Mouse (Mus musculus) MEL (cell line): ENCODE data around the gene Rpn1. TPM values are rescaled to one million over a fixed set of nuclear protein-coding genes. Genes with fewer than 3 reads are reported as not detected.

Source experiments
- DNase-seq: peaks from one replicate; pipeline ENCODE4 v3.0.0; 2011; ENCODE audit warnings: low read depth, low spot score
- H3K27ac ChIP-seq: 2 replicates; pipeline ENCODE4 v1.5.1; 2012; ENCODE audit warnings: low read depth, mild to moderate bottlenecking, control low read depth, low read length, moderate library complexity; ENCODE audit not compliant: control insufficient read depth
- H3K27me3 ChIP-seq, 2 experiments: fragments of 150-350 bp in 1 of 2; sonication (generic) in 1 of 2; 2 replicates each; pipeline ENCODE4 v1.6.1; 2012; ENCODE audit warnings: low read length in 2 of 2, mild to moderate bottlenecking in 2 of 2, improper control_type of control experiment in 1 of 2, moderate library complexity in 1 of 2; ENCODE audit not compliant: insufficient read depth in 2 of 2, control insufficient read depth in 1 of 2
- H3K36me3 ChIP-seq, 2 experiments: 2 replicates each; pipeline ENCODE4 v1.6.1; 2012 to 2014; ENCODE audit warnings: low read length in 2 of 2, improper control_type of control experiment in 1 of 2, inconsistent platforms in 1 of 2, mild to moderate bottlenecking in 1 of 2; ENCODE audit not compliant: insufficient read depth in 2 of 2, control insufficient read depth in 1 of 2
- H3K4me1 ChIP-seq, 2 experiments: fragments of 150-350 bp in 1 of 2; sonication (generic) in 1 of 2; 2 replicates each; pipeline ENCODE4 v1.6.1; 2012; ENCODE audit warnings: low read length in 2 of 2, improper control_type of control experiment in 1 of 2, mild to moderate bottlenecking in 1 of 2; ENCODE audit not compliant: insufficient read depth in 2 of 2, control insufficient read depth in 1 of 2
- H3K4me3 ChIP-seq, 2 experiments: fragments of 150-350 bp in 1 of 2; sonication (generic) in 1 of 2; 2 replicates each; pipeline ENCODE4 v1.5.1; 2012; ENCODE audit warnings: low read depth in 2 of 2, low read length in 2 of 2, mild to moderate bottlenecking in 2 of 2, moderate library complexity in 2 of 2, control low read depth in 1 of 2, improper control_type of control experiment in 1 of 2; ENCODE audit not compliant: control insufficient read depth in 1 of 2, insufficient read depth in 1 of 2
- H3K79me2 ChIP-seq: 2 replicates; pipeline ENCODE4 v1.6.1; 2012; ENCODE audit warnings: mild to moderate bottlenecking, low read length, moderate library complexity; ENCODE audit not compliant: control insufficient read depth, poor library complexity, insufficient read depth
- H3K9ac ChIP-seq: 2 replicates; pipeline ENCODE4 v1.6.1; 2012; ENCODE audit warnings: low read depth, mild to moderate bottlenecking, control low read depth, low read length, moderate library complexity; ENCODE audit not compliant: control insufficient read depth, poor library complexity, severe bottlenecking
- H3K9me3 ChIP-seq: fragments of 150-350 bp; sonication (generic); replicated peaks from 2 replicates; pipeline ENCODE4 v1.6.1; 2012; ENCODE audit warnings: mild to moderate bottlenecking, low read length, improper control_type of control experiment, moderate library complexity; ENCODE audit not compliant: insufficient read depth
- CHD1 ChIP-seq: IDR thresholded peaks from 2 replicates; pipeline ENCODE4 v1.6.1; 2012; ENCODE audit warnings: low read depth, mild to moderate bottlenecking, inconsistent platforms, low read length, improper control_type of control experiment
- CTCF ChIP-seq, 3 experiments: IDR thresholded peaks in 2 of 3; conservative IDR thresholded peaks in 1 of 3; 2 replicates each; pipeline ENCODE4 v1.5.1; 2011 to 2012; ENCODE audit warnings: low read length in 3 of 3, low read depth in 2 of 3, mild to moderate bottlenecking in 2 of 3, improper control_type of control experiment in 1 of 3, inconsistent platforms in 1 of 3, mixed read lengths in 1 of 3, moderate library complexity in 1 of 3; ENCODE audit not compliant: control insufficient read depth in 1 of 3, insufficient read depth in 1 of 3, poor library complexity in 1 of 3, severe bottlenecking in 1 of 3
- E2F4 ChIP-seq: IDR thresholded peaks from 2 replicates; pipeline ENCODE4 v1.6.1; 2011; ENCODE audit warnings: low read depth, low read length, improper control_type of control experiment, borderline replicate concordance
- ETS1 ChIP-seq: IDR thresholded peaks from 2 replicates; pipeline ENCODE4 v1.6.1; 2012; ENCODE audit warnings: low read depth, mild to moderate bottlenecking, inconsistent platforms, low read length, improper control_type of control experiment, moderate library complexity
- GABPA ChIP-seq: IDR thresholded peaks from 2 replicates; pipeline ENCODE4 v1.6.1; 2012; ENCODE audit warnings: low read depth, mild to moderate bottlenecking, inconsistent platforms, low read length, improper control_type of control experiment, moderate library complexity
- GATA1 ChIP-seq: IDR thresholded peaks from 2 replicates; pipeline ENCODE4 v1.6.1; 2011; ENCODE audit warnings: low read depth, low read length, improper control_type of control experiment
- HCFC1 ChIP-seq: IDR thresholded peaks from 2 replicates; pipeline ENCODE4 v1.6.1; 2012; ENCODE audit warnings: low read depth, mild to moderate bottlenecking, inconsistent platforms, low read length, improper control_type of control experiment, moderate library complexity
- JUND ChIP-seq: IDR thresholded peaks from 2 replicates; pipeline ENCODE4 v1.6.1; 2011; ENCODE audit warnings: low read depth, mild to moderate bottlenecking, improper control_type of control experiment, low read length
- KAT2A ChIP-seq: conservative IDR thresholded peaks from 2 replicates; pipeline ENCODE4 v1.6.1; 2012; ENCODE audit warnings: low read depth, low read length, improper control_type of control experiment, inconsistent platforms
- MAZ ChIP-seq: IDR thresholded peaks from 2 replicates; pipeline ENCODE4 v1.6.1; 2012; ENCODE audit warnings: low read depth, mild to moderate bottlenecking, inconsistent platforms, low read length, improper control_type of control experiment
- MEF2A ChIP-seq: IDR thresholded peaks from 2 replicates; pipeline ENCODE4 v1.6.1; 2014; ENCODE audit warnings: low read depth, mild to moderate bottlenecking, inconsistent platforms, low read length, improper control_type of control experiment; ENCODE audit not compliant: poor library complexity, insufficient replicate concordance, severe bottlenecking; ENCODE audit errors: extremely low read depth
- MXI1 ChIP-seq: IDR thresholded peaks from 2 replicates; pipeline ENCODE4 v1.6.1; 2011; ENCODE audit warnings: mild to moderate bottlenecking, low read depth, low read length, improper control_type of control experiment
- MYB ChIP-seq: IDR thresholded peaks from 2 replicates; pipeline ENCODE4 v1.6.1; 2011; ENCODE audit warnings: mild to moderate bottlenecking, low read depth, low read length, improper control_type of control experiment
- MYC ChIP-seq: IDR thresholded peaks from 2 replicates; pipeline ENCODE4 v1.6.1; 2011; ENCODE audit warnings: low read depth, mild to moderate bottlenecking, low read length, improper control_type of control experiment, moderate library complexity
- NELFE ChIP-seq: IDR thresholded peaks from 2 replicates; pipeline ENCODE4 v1.6.1; 2011; ENCODE audit warnings: low read depth, low read length, improper control_type of control experiment
- NRF1 ChIP-seq: IDR thresholded peaks from 2 replicates; pipeline ENCODE4 v1.6.1; 2014; ENCODE audit warnings: low read depth, mild to moderate bottlenecking, inconsistent platforms, low read length, improper control_type of control experiment, moderate library complexity; ENCODE audit not compliant: poor library complexity, insufficient read depth, severe bottlenecking
- POLR2AphosphoS2 ChIP-seq: IDR thresholded peaks from 2 replicates; pipeline ENCODE4 v1.6.1; 2011; ENCODE audit warnings: low read length, improper control_type of control experiment
- POLR2AphosphoS5 ChIP-seq: IDR thresholded peaks from 2 replicates; pipeline ENCODE4 v1.6.1; 2012; ENCODE audit warnings: low read depth, borderline replicate concordance, mild to moderate bottlenecking, inconsistent platforms, low read length, moderate library complexity, mixed read lengths
- RAD21 ChIP-seq: IDR thresholded peaks from 2 replicates; pipeline ENCODE4 v1.6.1; 2011; ENCODE audit warnings: mild to moderate bottlenecking, low read depth, low read length, improper control_type of control experiment
- RCOR1 ChIP-seq: IDR thresholded peaks from 2 replicates; pipeline ENCODE4 v1.6.1; 2012; ENCODE audit warnings: low read depth, mild to moderate bottlenecking, inconsistent platforms, low read length, improper control_type of control experiment
- SIN3A ChIP-seq: IDR thresholded peaks from 2 replicates; pipeline ENCODE4 v1.6.1; 2012; ENCODE audit warnings: low read length, improper control_type of control experiment, inconsistent platforms
- SMC3 ChIP-seq: IDR thresholded peaks from 2 replicates; pipeline ENCODE4 v1.6.1; 2011; ENCODE audit warnings: low read depth, low read length, improper control_type of control experiment
- TAL1 ChIP-seq: IDR thresholded peaks from 2 replicates; pipeline ENCODE4 v1.6.1; 2012; ENCODE audit warnings: mild to moderate bottlenecking, inconsistent platforms, low read length, moderate library complexity, mixed read lengths
- TBP ChIP-seq: IDR thresholded peaks from 2 replicates; pipeline ENCODE4 v1.8.0; 2011; ENCODE audit warnings: low read depth, low read length, improper control_type of control experiment
- TCF12 ChIP-seq: IDR thresholded peaks from 2 replicates; pipeline ENCODE4 v1.6.1; 2014; ENCODE audit warnings: low read depth, mild to moderate bottlenecking, inconsistent platforms, low read length, improper control_type of control experiment, moderate library complexity
- USF1 ChIP-seq: IDR thresholded peaks from 2 replicates; pipeline ENCODE4 v1.6.1; 2014; ENCODE audit warnings: low read depth, mild to moderate bottlenecking, inconsistent platforms, low read length, improper control_type of control experiment, moderate library complexity
- USF2 ChIP-seq, 2 experiments: IDR thresholded peaks; 2 replicates each; pipeline ENCODE4 v1.6.1; 2011 to 2012; ENCODE audit warnings: improper control_type of control experiment in 2 of 2, low read length in 2 of 2, borderline replicate concordance in 1 of 2, inconsistent platforms in 1 of 2, low read depth in 1 of 2, mild to moderate bottlenecking in 1 of 2; ENCODE audit not compliant: insufficient read depth in 1 of 2
- ZNF384 ChIP-seq: IDR thresholded peaks from 2 replicates; pipeline ENCODE4 v1.6.1; 2012; ENCODE audit warnings: low read depth, mild to moderate bottlenecking, inconsistent platforms, low read length, improper control_type of control experiment
- polyA plus RNA-seq, 2 experiments: library from polyadenylated mRNA; stranded (reverse) in 1 of 2; unstranded in 1 of 2; fragments of >175 nt in 1 of 2; fragments of >200 nt in 1 of 2; gene quantifications; 2 replicates each; pipeline versions ENCODE4 v1.2.1 to v1.2.4; 2012; ENCODE audit warnings: low replicate concordance in 2 of 2, low read depth in 1 of 2; ENCODE audit not compliant: insufficient read length in 2 of 2, insufficient read depth in 1 of 2, missing spikeins in 1 of 2
- total RNA-seq: library from RNA; depleted of rRNA; stranded (reverse); fragments of 300-350 nt; gene quantifications from 2 replicates; pipeline ENCODE4 v1.2.3, GENCODE M21; 2012

Gene Rpn1
- total and polyA plus RNA-seq, 3 experiments = 289 to 412 (median 361) TPM

DNA sequence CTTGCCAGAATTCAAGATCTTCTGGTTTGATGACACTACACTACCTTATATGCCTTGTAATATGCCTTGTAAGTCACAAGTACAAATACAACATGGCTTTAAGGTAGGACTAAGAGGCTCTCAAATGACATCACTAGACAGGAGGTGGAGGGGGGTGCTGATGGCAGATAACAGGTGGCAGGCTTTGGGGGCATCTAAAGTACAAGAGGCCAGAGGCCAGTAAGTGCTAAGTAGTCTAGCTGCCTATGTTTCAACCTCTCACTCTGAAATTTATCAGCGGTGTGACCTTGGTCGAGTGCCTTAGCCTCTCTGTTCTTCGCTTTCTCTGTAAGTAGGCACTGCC is 40.1 kb upstream of the Rpn1 start:
- Histone ChIP-seq H3K36me3 (peaks cover 6 to 31% of the 10 kb centered on the region in 2 experiments), H3K27ac (peak overlapping the region; percentile 59; the same call in 1 of the 2 replicates), H3K9ac (peak overlapping the region; percentile 93), H3K27me3 (no peaks in the 10 kb centered on the region), H3K9me3 (no peaks in the 10 kb centered on the region), H3K4me1 (peaks cover 13 to 22% of the 10 kb centered on the region in 2 experiments), H3K4me3 (peak overlapping the region; percentile 91 to 96), H3K79me2 (peaks cover 51% of the 10 kb centered on the region)
- DNase-seq = peak; percentile 54
- TF ChIP-seq POLR2AphosphoS2 = no peak
- TF ChIP-seq MAZ = no peak
- no peak for TF ChIP-seq TAL1
- TF ChIP-seq SIN3A = no peak
- TF ChIP-seq GATA1 = 0 out of 2 replicates have a peak, but pooled peaks have one; percentile 20
- no peak for TF ChIP-seq MEF2A
- TF ChIP-seq JUND = no peak
- no peak for TF ChIP-seq E2F4

DNA sequence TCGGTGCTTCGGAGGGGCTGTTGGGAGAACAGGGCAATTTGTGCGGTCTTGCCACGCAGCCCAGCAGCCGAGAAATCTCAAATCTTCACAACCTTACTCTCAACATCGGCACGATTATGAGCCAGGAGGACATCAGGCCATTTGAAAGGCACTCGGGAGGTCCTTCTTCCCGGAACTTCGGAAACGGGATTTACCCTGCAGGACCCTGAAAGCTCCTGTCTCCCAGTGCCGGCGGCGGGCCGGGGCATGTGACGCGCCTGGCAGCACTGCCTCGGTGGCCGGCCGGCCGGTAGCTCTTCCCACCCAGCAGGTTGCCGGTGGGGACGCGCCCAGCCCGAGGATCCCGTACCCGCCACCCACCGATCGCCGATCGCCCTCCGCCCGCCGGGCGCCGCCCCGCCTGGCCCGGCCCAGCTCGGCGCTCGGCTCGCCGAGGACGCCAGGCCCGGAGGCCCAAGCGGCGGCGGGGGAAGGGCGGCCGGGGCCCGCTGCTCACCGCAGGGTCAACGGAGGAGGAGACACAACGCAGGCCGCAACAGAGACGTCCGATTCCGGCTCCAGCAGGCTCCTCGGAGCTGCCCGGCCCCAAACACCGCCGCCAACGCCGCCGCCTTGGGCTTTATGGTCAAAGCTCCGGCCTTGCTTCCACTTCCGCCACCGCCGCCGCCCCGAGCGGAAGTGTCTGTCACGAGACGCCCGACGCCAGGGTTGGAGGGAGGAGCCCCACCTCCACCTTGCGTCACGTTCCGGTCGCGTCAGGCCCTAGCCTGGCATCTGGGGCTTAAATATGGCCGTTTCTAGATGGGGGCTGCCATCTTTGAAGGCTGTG is 39.5 kb upstream of the Rpn1 start, which contains the start of gene Rab7:
TSS of gene Rab7 (minus strand) at position 694 of the 829 bp plus-strand sequence.
- H3K36me3 ChIP-seq = peaks cover 2 to 31% of the 10 kb centered on the region in 2 experiments; a peak in 3 of 4 replicates
- peaks cover 13 to 22% of the 10 kb centered on the region in 2 experiments for H3K4me1 ChIP-seq
- no peaks in the 10 kb centered on the region for H3K27me3 ChIP-seq
- DNase-seq = peak; percentile 97
- H3K4me3 ChIP-seq = peak within 1 kb of the TSS; percentile 91 to 96
- peak within 1 kb of the TSS; percentile 59 for H3K27ac ChIP-seq
- H3K9me3 ChIP-seq = no peaks in the 10 kb centered on the region
- peak within 1 kb of the TSS; percentile 93 for H3K9ac ChIP-seq
- H3K79me2 ChIP-seq = peaks cover 45% of the 10 kb centered on the region
- no peak for TF ChIP-seq MYC
- no peak for TF ChIP-seq TBP
- no peak for TF ChIP-seq GATA1
- TF ChIP-seq RAD21 = no peak
- peak; percentile 82 for TF ChIP-seq KAT2A
- TF ChIP-seq TCF12 = peak; percentile 54; the same call in 1 of the 2 replicates
- peak in 1 of 2 experiments; percentile 64; a peak in 1 of 4 replicates for TF ChIP-seq USF2 (IDR thresholded peaks at IDR 0.05; ENCODE audit: borderline replicate concordance in 1 of 2, insufficient read depth in 1 of 2, low read depth in 1 of 2, low read length in 2 of 2)
- TF ChIP-seq NELFE = peak; percentile 95
- peak; percentile 96 for TF ChIP-seq USF1
- TF ChIP-seq MAZ = 0 out of 2 replicates have a peak, but pooled peaks have one; percentile 43
- TF ChIP-seq SIN3A = peak; percentile 91
- no peak for TF ChIP-seq ZNF384
- TF ChIP-seq POLR2AphosphoS5 = no peak
- TF ChIP-seq RCOR1 = peak; percentile 96
- peak; percentile 82 for TF ChIP-seq MXI1
- TF ChIP-seq MEF2A = no peak
- TF ChIP-seq CHD1 = no peak
- no peak for TF ChIP-seq JUND
- TF ChIP-seq TAL1 = no peak
- peak; percentile 74; the same call in 1 of the 2 replicates for TF ChIP-seq ETS1
- TF ChIP-seq NRF1 = peak; percentile 68
- TF ChIP-seq CTCF (IDR thresholded peaks at IDR 0.05 in 2 of 3, conservative IDR thresholded peaks at IDR 0.05 in 1 of 3; ENCODE audit: control insufficient read depth in 1 of 3, insufficient read depth in 1 of 3, low read depth in 2 of 3, low read length in 3 of 3, poor library complexity in 1 of 3, severe bottlenecking in 1 of 3) = no peak
- no peak for TF ChIP-seq SMC3
- TF ChIP-seq MYB = no peak
- TF ChIP-seq HCFC1 = peak; percentile 97
- TF ChIP-seq GABPA = no peak
